Mouse (Mus musculus) lung, postnatal 0 days (tissue): Measurements from ENCODE around the gene Mfsd10.

Source experiments
- CTCF ChIP-seq: IDR thresholded peaks from 2 replicates; pipeline ENCODE4 v1.5.1; 2016; ENCODE audit warnings: antibody characterized with exemption, mild to moderate bottlenecking
- EP300 ChIP-seq: IDR thresholded peaks from 2 replicates; pipeline ENCODE4 v1.6.1; 2016; ENCODE audit warnings: antibody characterized with exemption, mild to moderate bottlenecking, control low read depth

DNA sequence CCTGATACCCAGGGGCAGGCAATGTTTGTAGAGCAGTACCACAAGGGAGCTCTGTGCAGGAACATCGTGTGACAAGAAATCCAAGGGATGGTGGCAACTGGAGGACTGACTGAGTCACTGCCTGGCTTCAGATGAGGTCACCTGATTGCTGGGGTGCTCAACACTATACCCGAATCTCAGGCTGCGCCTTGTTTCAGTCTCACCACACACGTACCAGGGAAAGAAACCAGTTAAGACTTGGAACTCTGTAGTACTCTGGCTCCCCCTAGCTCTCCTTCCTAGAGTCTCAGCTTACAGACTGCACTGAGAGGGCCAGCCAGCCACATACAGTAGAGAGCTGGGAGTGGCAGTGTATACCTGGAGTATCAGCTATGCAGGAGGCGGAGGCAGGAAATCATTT lies 5.9 kb upstream of the Mfsd10 start:
- TF ChIP-seq CTCF = peak; percentile 78
- TF ChIP-seq EP300 = no peak
